Mouse (Mus musculus) left cerebral cortex, adult 2 months (tissue): Measurements from ENCODE around the gene Hcrtr1. TPM values are rescaled to one million over a fixed set of nuclear protein-coding genes. Genes with fewer than 3 reads are reported as not detected.

Experiments used
- DNase-seq, 2 experiments: peaks; one replicate each; pipeline ENCODE4 v3.0.0; 2021 to 2022; ENCODE audit warnings: low spot score in 2 of 2, mixed read lengths in 1 of 2; ENCODE audit errors: extremely low spot score in 1 of 2
- H3K27ac ChIP-seq: fragments of 200-600 bp; 2 replicates; pipeline ENCODE4 v1.8.1; 2022
- H3K4me3 ChIP-seq: fragments of 200-600 bp; 2 replicates; pipeline ENCODE4 v1.8.1; 2022
- CTCF ChIP-seq: fragments of 200-600 bp; IDR thresholded peaks from 2 replicates; pipeline ENCODE4 v1.8.1; 2022; ENCODE audit warnings: antibody characterized with exemption, mild to moderate bottlenecking, moderate library complexity
- intact Hi-C: fragments of 180-260 bp; cut with DNase I; formaldehyde crosslinking; loops from one replicate; pipeline ENCODE4 v1.15.1; 2025
- total RNA-seq, 2 experiments: library from RNA; stranded (reverse); gene quantifications; 2 replicates each; pipeline ENCODE4 v1.2.3; 2021

Gene Hcrtr1
- total RNA-seq, 2 experiments from 2014 or later, result 1.7 to 2.1 TPM

DNA sequence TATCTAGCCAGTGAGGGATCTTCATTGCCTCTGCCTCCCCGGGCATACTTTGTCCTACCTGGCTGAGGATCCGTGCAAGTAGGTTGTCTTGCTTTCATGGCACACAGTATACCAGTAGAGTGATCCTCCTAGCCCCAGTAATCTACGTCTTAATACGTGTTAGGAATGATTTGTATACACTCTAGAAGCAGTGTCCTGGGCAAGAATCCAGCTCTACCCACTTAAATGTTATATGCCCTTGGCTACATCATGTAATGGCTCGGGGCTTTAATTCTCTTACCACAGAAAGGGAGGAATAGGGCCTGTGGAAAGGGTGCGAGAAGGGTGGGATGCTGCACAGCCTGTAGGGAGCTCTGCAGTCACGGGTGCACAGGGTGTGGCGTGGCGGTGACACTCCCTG lies 29.5 kb downstream of the Hcrtr1 start:
- intact Hi-C loops, result no loop called here
- Histone ChIP-seq H3K27ac (peak overlapping the region; percentile 24), H3K4me3 (no peak overlapping the region)
- DNase-seq, result no peak
- TF ChIP-seq CTCF, result no peak

DNA sequence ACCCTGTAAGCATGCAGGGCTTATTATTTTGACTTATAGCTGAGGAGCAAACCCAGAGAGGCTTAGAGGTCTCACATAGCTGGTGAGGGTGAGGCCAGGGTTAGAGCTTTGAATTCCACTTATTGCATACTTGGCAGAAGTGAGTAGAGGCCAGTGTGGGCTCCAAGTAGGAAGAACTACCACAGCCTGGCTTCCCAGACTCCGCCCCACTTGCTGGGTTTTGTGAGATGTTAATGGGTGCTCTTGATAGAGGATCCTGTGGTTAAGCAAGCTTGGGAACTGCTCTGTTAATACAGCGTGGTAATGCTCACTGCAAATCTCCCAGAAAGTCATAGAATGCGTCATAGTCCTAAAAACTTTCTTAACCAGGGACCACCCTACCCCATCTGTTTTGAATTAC lies 30.2 kb downstream of the Hcrtr1 start:
- TF ChIP-seq CTCF, result no peak
- no peak for DNase-seq
- intact Hi-C loops, result no loop called here
- 0 out of 2 replicates have a peak overlapping the region, but pooled peaks have one; percentile 6 for H3K27ac ChIP-seq
- no peak overlapping the region for H3K4me3 ChIP-seq

DNA sequence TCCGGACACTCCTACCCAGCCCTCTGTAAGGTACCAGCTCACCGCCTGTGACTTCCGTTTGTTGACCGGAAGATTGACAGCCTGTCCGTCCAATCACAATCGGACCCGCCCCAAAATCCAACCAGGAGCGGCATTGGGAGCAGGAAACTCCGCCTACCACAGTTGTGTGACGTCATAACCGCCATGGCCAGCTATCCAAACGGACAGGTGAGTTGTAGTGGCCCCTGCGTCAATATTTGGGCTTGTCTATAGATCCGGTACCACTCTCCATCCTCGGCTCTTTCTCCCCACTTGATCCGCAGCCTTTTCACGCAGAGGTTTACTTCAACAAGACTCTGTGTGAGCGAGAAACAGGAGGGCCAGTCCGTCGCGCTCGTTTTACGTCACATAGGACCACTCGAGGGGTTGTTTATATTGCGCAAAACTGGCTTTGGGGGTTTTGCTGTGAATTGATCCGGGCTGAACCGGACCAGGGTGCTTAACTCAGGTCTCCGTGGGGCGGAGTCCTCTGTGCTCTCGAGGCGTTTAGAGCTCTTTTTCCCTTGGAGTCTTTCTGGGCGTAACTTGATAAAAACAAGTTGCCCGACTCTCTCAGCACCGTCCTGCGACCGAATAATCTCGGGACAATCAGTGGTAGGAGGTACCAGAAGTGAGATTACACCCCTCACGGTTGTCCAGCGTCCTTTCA lies 31.6 kb downstream of the Hcrtr1 start:
- TF ChIP-seq CTCF, result no peak
- intact Hi-C loops, result no loop called here
- Histone ChIP-seq H3K27ac (peak overlapping the region; percentile 90), H3K4me3 (peak overlapping the region; percentile 82)
- DNase-seq, result peak; percentile 100

DNA sequence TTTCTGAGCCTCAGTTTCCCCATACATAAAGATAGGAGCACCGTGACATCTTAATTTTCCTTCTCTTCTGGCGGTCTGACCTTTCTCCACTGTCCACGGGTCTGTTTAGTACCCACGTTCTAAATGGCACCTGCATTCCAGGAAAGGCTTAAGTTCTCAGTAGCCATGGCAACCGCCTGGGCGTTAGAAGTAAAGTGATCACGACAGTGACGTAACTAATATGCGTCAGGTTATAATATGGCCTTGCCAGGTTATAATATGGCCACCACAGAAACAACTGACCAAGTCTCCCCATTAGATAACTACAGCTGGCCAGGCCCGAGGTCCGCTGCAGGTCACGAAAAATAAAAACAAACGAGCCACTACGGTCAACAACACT lies 32.1 kb downstream of the Hcrtr1 start:
- Histone ChIP-seq H3K4me3 (peak overlapping the region; percentile 82), H3K27ac (peak overlapping the region; percentile 90)
- intact Hi-C loops, result no loop called here
- TF ChIP-seq CTCF, result no peak
- no peak for DNase-seq

DNA sequence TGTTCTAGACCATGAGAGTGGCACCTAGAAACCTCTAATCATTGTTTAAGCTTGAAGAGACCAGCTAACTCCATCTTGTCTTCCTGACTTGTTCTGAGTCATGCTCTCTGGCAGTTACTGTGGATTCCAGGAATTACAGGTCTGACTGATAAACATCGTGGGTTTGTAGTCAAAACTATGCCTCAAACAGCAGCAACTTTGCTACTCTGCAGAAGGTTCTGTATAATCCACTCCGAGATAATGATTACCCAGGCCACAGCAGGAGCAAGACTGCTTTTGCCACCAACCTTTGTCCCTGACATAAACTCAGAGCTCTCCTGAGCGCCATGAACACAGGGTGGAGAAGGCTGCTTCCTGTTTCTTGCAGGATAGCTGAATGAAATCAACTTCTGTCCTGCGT lies 34.6 kb downstream of the Hcrtr1 start:
- H3K4me3 ChIP-seq, result no peak overlapping the region
- DNase-seq, result no peak
- intact Hi-C loops, result no loop called here
- no peak for TF ChIP-seq CTCF
- no peak overlapping the region for H3K27ac ChIP-seq

DNA sequence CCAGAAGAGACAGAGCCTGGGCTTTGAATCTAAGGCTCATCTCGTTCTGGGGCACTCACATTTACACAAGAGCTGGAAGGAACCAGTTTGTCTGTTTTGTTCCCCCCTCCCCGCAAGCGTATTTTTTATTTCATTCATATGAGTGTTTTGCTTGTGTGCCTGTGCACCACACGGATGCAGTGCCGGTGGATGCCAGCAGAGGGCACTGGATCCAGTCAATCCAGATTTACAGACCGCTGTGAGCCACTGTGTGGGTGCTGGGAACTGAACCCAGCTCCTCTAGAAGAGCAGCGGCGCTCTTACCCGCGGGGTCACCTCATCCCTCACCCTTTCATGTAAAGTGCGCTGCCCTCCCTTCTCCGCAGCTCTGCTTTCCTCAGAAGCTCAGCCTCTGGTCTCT lies 35.5 kb downstream of the Hcrtr1 start:
- TF ChIP-seq CTCF, result peak; percentile 23
- DNase-seq, result no peak
- no peak overlapping the region for H3K4me3 ChIP-seq
- H3K27ac ChIP-seq, result no peak overlapping the region
- intact Hi-C loops, result no loop called here

DNA sequence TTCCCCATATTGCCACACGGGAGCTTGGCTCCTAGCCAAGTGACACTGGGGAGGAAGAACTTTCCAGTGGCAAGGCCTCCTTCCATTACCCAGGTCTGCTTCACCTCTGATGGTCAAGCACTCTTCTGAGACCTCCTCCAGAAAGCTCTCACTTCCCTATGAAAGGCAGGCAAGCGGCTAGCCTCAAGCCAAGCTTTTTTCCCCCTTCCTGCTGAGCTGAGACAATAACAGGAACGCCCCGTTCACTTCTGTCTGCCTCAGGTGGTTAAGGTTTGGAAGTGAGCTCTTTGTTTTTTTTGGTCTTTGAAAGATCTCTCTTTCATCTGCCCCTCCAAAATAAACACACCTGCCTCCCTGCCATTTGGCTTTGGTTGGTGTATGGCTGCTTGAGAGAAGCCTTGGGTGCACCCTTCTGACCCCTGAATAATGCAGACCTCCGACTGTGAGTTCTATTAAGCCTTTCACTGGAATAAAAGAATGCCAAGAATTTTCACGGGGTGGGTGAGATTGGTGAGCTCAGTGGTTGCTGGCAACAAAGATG lies 37.0 kb downstream of the Hcrtr1 start, which contains the start of gene Pef1:
Gene Pef1, plus strand, starts transcription at position 448 of the 541 bp plus-strand sequence.
- DNase-seq, result no peak
- TF ChIP-seq CTCF, result no peak
- H3K27ac ChIP-seq, result no peak within 1 kb of the TSS; the same call in 1 of the 2 replicates
- H3K4me3 ChIP-seq, result no peak within 1 kb of the TSS
- intact Hi-C loops, result no loop called here

DNA sequence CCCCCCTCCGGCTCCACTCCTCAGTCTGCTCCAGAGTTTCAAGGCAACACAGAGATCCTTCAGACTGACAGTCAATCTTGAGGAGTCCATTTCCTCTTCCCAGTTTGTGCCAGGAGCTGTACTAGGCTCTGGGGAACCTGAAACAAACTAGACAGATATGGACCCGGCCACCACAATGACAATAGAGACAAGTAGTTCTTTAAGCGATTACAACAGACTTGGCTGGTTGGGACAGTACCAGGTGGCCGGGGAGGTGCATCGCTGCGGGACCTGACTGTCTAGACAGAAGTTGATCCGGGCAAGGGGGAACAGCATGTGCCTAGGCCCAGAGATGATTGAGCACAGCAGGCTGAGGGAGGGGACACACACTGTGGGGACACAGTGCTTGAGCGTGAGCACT lies 38.0 kb downstream of the Hcrtr1 start:
- DNase-seq, result no peak
- intact Hi-C loops, result no loop called here
- no peak for TF ChIP-seq CTCF
- no peak overlapping the region for H3K4me3 ChIP-seq
- no peak overlapping the region for H3K27ac ChIP-seq

DNA sequence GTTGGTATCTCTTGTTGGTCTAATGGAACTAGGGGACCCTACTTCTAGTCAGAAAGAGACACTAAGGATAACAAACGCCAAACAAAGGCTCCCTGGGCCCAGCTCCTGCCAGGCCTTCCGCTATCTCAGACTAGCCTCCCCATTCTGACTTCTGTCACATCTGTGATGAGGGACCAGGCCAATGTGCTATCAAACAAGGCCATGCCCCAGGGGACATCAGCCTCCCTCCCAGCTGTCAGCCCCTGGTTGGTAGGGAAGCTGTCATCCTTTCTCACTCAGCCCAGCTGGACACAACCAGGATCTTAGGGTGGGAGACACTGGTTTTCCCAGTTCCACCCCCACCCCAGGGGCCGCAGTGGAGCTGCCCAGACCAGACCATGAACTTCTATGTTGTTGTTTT lies 44.0 kb downstream of the Hcrtr1 start:
- intact Hi-C loops, result no loop called here
- Histone ChIP-seq H3K4me3 (no peak overlapping the region), H3K27ac (no peak overlapping the region)
- DNase-seq, result no peak
- TF ChIP-seq CTCF, result no peak

DNA sequence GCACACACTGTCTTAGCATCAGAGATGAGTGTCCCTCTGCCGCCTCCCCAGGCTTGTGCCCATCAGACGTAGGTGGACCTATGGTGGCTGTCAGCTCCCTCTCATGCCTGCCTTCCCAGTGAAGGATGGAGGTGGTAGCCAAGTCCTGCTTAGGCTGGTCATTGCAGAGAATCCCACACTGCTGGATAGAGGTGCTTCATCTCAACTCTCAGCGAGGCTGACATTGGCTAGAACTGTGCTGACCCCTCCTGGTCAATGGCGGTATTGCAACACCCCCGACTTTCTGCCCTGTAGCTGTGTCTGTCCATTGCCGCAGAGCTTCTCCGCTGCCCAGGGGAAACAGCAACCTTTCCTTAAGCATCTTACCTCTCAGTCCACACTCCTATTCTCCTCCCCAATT lies 51.9 kb downstream of the Hcrtr1 start:
- Histone ChIP-seq H3K4me3 (no peak overlapping the region), H3K27ac (no peak overlapping the region)
- TF ChIP-seq CTCF, result peak; percentile 100
- intact Hi-C loops, result loop anchor here (1.0 to 10.0 kb wide), 4 partner anchors 51 to 385 kb away; no protein-coding TSS in a partner anchor
- DNase-seq, result peak; percentile 89 to 97

DNA sequence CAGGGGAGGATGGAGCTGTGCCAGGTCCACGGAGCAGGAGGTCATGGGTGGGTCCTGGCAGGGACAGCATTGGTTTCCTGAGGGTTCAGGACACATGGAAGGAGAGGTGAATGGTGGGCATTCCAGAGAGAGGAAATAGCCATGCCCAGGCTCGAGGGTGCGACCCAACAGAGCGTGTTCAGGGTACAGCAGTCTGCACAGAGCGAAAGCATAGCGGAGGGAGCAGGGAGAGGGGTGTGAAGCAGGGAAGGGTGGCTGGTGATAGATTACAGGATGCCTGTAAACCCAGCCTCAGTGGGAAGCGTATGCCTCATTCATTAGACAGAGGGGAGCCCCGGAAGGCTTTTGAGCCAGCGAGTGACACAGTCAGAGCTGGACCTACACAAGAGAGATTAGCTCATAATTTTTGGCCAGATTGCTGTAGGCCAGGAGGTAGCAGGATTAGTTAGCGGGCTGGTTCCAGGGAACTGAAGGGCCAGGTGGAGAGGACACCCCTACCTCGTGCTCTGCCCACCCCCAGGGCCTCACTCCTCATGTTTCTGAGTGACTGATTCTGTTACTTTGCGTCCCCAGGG lies 53.8 kb downstream of the Hcrtr1 start:
- no peak for DNase-seq
- no peak overlapping the region for H3K27ac ChIP-seq
- no peak overlapping the region for H3K4me3 ChIP-seq
- TF ChIP-seq CTCF, result no peak
- intact Hi-C loops, result loop anchor here (5.0 to 10.0 kb wide), 2 partner anchors 301 to 383 kb away; no protein-coding TSS in a partner anchor

DNA sequence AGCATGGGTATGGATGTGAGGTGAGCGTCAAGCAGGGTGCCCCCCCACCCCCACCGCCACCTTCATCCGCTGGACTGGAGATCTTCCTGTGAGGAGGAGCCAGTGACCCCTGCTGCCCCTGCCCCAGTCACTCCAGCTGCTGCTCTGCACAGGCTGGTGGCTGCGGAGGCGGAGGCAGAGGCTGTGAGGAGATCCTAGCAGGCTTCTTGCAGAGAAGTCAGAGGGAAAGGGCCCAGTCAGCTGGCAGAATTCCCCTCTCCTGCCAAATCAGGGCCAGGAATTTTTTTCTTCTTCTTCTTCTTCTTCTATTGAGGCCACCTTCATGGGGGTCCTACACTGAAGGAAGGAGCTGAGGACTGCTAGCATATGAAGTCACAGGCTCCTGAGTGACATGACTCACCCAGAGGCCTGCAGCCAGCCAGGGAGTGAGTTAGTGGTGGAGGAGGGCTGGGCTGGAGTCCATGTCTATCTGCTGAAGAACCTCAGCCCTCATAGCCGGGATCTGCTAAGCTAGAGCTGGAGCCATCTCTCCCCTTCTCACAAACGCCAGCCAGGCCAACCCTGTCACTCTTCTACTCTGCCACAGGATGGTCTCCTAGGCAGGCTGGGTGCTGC lies 54.7 kb downstream of the Hcrtr1 start:
- H3K4me3 ChIP-seq, result no peak overlapping the region
- no peak for TF ChIP-seq CTCF
- H3K27ac ChIP-seq, result peak overlapping the region; percentile 15; the same call in 1 of the 2 replicates
- DNase-seq, result peak in 1 of 2 experiments; percentile 31
- intact Hi-C loops, result loop anchor here (10.0 kb wide), 1 partner anchor 300 kb away; no protein-coding TSS in a partner anchor
